Mouse (Mus musculus) heart, adult 2 months (tissue): Measurements from ENCODE around the gene Eras.

Experiments
- EP300 ChIP-seq: fragments of 200-500 bp; IDR thresholded peaks from 2 replicates; pipeline ENCODE4 v1.6.1; 2011; ENCODE audit warnings: low read depth, low read length, control low read depth; ENCODE audit not compliant: insufficient read depth
- POLR2A ChIP-seq: fragments of 200-500 bp; IDR thresholded peaks from 2 replicates; pipeline ENCODE4 v1.6.1; 2011; ENCODE audit warnings: mild to moderate bottlenecking, low read depth, low read length, control low read depth; ENCODE audit not compliant: insufficient read depth

DNA sequence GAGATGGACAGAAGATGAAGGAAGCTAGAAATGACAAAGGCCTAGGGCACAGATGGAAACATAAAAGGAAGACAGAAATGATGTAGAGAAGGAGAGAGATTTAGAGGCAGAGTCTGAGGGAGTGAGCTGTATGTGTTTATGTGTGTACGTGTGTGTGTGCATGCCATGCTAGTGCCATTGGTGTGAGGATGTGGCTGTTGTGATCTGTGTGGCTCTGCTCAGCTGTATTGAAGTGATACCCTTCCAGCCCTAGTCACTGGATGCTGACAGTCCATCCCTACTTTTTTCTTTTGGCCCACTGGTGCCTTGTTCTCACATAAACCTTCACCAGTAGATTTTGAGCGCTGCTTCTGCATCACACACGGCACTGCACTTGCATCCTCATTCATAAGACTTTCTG is 40.5 kb upstream of the Eras start:
- no peak for TF ChIP-seq EP300
- TF ChIP-seq POLR2A: no peak
